26 mouse cellular contexts compared by ENCODE assay signal in the genomic region with DNA sequence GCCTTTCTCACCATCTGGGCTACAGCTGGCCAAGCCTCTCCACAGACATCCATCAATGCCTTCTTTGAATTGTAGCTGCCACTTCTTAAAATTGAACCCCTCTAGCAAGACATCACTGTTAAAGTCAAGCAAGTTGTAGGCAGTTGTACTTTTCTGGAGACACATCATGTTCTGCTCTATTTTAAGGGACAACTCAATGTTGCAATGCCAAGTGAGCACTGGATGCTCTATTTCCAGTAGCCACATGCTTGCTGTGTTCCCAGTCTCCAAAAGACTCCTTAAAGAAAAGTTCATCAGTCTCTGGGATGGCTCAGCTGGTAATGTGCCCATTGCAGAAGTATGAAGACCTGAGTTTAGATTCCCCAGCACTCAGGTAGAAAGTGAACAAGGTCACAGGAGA. TPM values are rescaled to one million over a fixed set of nuclear protein-coding genes. Genes with fewer than 3 reads are reported as not detected.
"Had no signal": no experiment of that assay in that cellular context is flagged by ENCODE, and none has a peak within 500 bp of the region (broad histone marks: within the 10 kb centered on the region; RNA-seq: fewer than 3 reads in every experiment).

No protein-coding gene starts in this region.

- H3K4me1 ChIP-seq: kidney, embryonic 15.5 days; limb, embryonic 12.5 days; liver, embryonic 12.5 days; liver, embryonic 15.5 days; lung, embryonic 15.5 days; stomach, embryonic 15.5 days had no signal

- ATAC-seq: liver, embryonic 12.5 days had no signal

- H3K36me3 ChIP-seq: kidney, embryonic 15.5 days; limb, embryonic 12.5 days; liver, embryonic 12.5 days; liver, embryonic 15.5 days; lung, embryonic 15.5 days; stomach, embryonic 15.5 days had no signal

- H3K9me3 ChIP-seq: kidney, embryonic 15.5 days; limb, embryonic 12.5 days; liver, embryonic 12.5 days; liver, embryonic 15.5 days; lung, embryonic 15.5 days; stomach, embryonic 15.5 days had no signal

- H3K27me3 ChIP-seq: kidney, embryonic 15.5 days; limb, embryonic 12.5 days; liver, embryonic 12.5 days; liver, embryonic 15.5 days; lung, embryonic 15.5 days; stomach, embryonic 15.5 days had no signal

- DNase-seq: kidney, adult 8-10 months; kidney, postnatal 10 days; kidney, postnatal 36 days; layer of hippocampus, postnatal 36 days; liver; lung, adult 18-20 months; lung, postnatal 14 days; lung, postnatal 4 days; midbrain, embryonic 14.5 days; right cerebral cortex, postnatal 25 days; spleen, adult 18-20 months; thymus, adult 18-20 months; thymus, postnatal 36 days had no signal

- H3K4me2 ChIP-seq: kidney, embryonic 15.5 days; limb, embryonic 12.5 days; liver, embryonic 12.5 days; liver, embryonic 15.5 days; lung, embryonic 15.5 days; midbrain, embryonic 11.5 days; stomach, embryonic 15.5 days had no signal

- H3K4me3 ChIP-seq: kidney, embryonic 15.5 days; left cerebral cortex, adult 2 months; limb, embryonic 12.5 days; liver, embryonic 12.5 days; liver, embryonic 15.5 days; lung, embryonic 15.5 days; stomach, embryonic 15.5 days had no signal

- H3K9ac ChIP-seq: kidney, embryonic 15.5 days; limb, embryonic 12.5 days; liver, embryonic 12.5 days; liver, embryonic 15.5 days; lung, embryonic 15.5 days; stomach, embryonic 15.5 days had no signal

- H3K27ac ChIP-seq: kidney, embryonic 15.5 days; left cerebral cortex, adult 2 months; limb, embryonic 12.5 days; liver, embryonic 12.5 days; liver, embryonic 15.5 days; lung, embryonic 15.5 days; stomach, embryonic 15.5 days had no signal

RNA-seq across cellular contexts. Expression of gene Olfr1441, which starts 3.5 kb away (rescaled TPM):
- polyA plus RNA-seq: kidney, embryonic 15.5 days; limb, embryonic 12.5 days; liver, embryonic 12.5 days; liver, embryonic 15.5 days; lung, embryonic 15.5 days; midbrain, embryonic 11.5 days; midbrain, embryonic 14.5 days; midbrain, postnatal 0 days; neural tube, embryonic 11.5 days; neural tube, embryonic 14.5 days; stomach, embryonic 15.5 days; testis, adult 2 months; urinary bladder, adult 2 months had no signal

RNA-seq across cellular contexts. Expression of gene Pfpl, which starts 14.0 kb away (rescaled TPM):
- polyA plus RNA-seq: kidney, embryonic 15.5 days; limb, embryonic 12.5 days; liver, embryonic 12.5 days; liver, embryonic 15.5 days; lung, embryonic 15.5 days; midbrain, embryonic 11.5 days; midbrain, embryonic 14.5 days; midbrain, postnatal 0 days; neural tube, embryonic 11.5 days; neural tube, embryonic 14.5 days; stomach, embryonic 15.5 days; urinary bladder, adult 2 months had no signal

RNA-seq across cellular contexts. Expression of gene Olfr1440, which starts 26.7 kb away (rescaled TPM):
- polyA plus RNA-seq: kidney, embryonic 15.5 days; limb, embryonic 12.5 days; liver, embryonic 12.5 days; liver, embryonic 15.5 days; lung, embryonic 15.5 days; midbrain, embryonic 11.5 days; midbrain, embryonic 14.5 days; midbrain, postnatal 0 days; neural tube, embryonic 11.5 days; neural tube, embryonic 14.5 days; stomach, embryonic 15.5 days; testis, adult 2 months; urinary bladder, adult 2 months had no signal
